Mouse (Mus musculus): ENCODE measurements around the gene Pinlyp.

GRCm38 (mm10) chr7:24588336-24588735 lies 42.4 kb upstream of the Pinlyp start:
- TF ChIP-seq CTCF (IDR thresholded peaks at IDR 0.05; ENCODE audit: low read depth), result no peak
- TF ChIP-seq EP300 (optimal IDR thresholded peaks at IDR 0.05), result no peak
